Mouse (Mus musculus): ENCODE results near the gene Olfr362. TPM values are rescaled to one million over a fixed set of nuclear protein-coding genes. Genes with fewer than 3 reads are reported as not detected.
"Not testable (repeated sequence)": the region's sequence is repeated elsewhere in the genome, so short reads cannot be mapped to it uniquely, and the experiment has no call there.

The Olfr362 gene
- polyA plus RNA-seq (2014; fragmentation: Nextera tagmentation; extraction: Ambion mirVana): not detected in 2 replicates

- Histone ChIP-seq H3K9me3 (ENCODE audit: control insufficient read depth, low read length) (no peaks in the 10 kb centered on the region), H3K4me2 (replicated peaks; ENCODE audit: low read depth, low read length) (no peak within 1 kb of the TSS), H3K4me1 (replicated peaks; ENCODE audit: control insufficient read depth, insufficient read depth, low read length) (no peaks in the 10 kb centered on the region), H3K36me3 (ENCODE audit: control insufficient read depth, insufficient read depth, low read length) (no peaks in the 10 kb centered on the region), H3K27ac (ENCODE audit: low read depth, low read length) (no peak within 1 kb of the TSS), H3K4me3 (ENCODE audit: low read depth, low read length) (no peak within 1 kb of the TSS), H3K27me3 (ENCODE audit: control insufficient read depth, insufficient read depth, low read length) (no peaks in the 10 kb centered on the region), H3K9ac (ENCODE audit: low read depth, low read length) (no peak within 1 kb of the TSS)
- ATAC-seq (ENCODE audit: low FRiP score) (no peak), DNase-seq (ENCODE audit: low spot score) (no peak)
- WGBS: 84% methylated on average over 1 of the region's 1 CpGs
Measured at GRCm38 (mm10) chr2:37117810-37118209, at the start of gene Olfr362. Olfr362 (minus strand) TSS chr2:37117910.

- DNase-seq (ENCODE audit: low spot score) (no peak), ATAC-seq (ENCODE audit: low FRiP score) (no peak)
- Histone ChIP-seq H3K4me3 (ENCODE audit: low read depth, low read length) (no peak within 1 kb of the TSS), H3K9me3 (ENCODE audit: control insufficient read depth, low read length) (no peaks in the 10 kb centered on the region; the same call in 1 of the 2 replicates), H3K27ac (ENCODE audit: low read depth, low read length) (no peak within 1 kb of the TSS), H3K4me2 (replicated peaks; ENCODE audit: low read depth, low read length) (no peak within 1 kb of the TSS), H3K27me3 (ENCODE audit: control insufficient read depth, insufficient read depth, low read length) (no peaks in the 10 kb centered on the region), H3K36me3 (ENCODE audit: control insufficient read depth, insufficient read depth, low read length) (no peaks in the 10 kb centered on the region), H3K4me1 (replicated peaks; ENCODE audit: control insufficient read depth, insufficient read depth, low read length) (no peaks in the 10 kb centered on the region), H3K9ac (ENCODE audit: low read depth, low read length) (no peak within 1 kb of the TSS)
- WGBS: 87% methylated on average over 3 of the region's 3 CpGs
Measured at GRCm38 (mm10) chr2:37139022-37139421, 21.3 kb upstream of the Olfr362 start, which contains the start of gene Olfr364-ps1. Olfr364-ps1 (plus strand) TSS chr2:37139322.

- not testable (repeated sequence) for DNase-seq (ENCODE audit: low spot score); H3K36me3 ChIP-seq (ENCODE audit: control insufficient read depth, insufficient read depth, low read length); H3K4me3 ChIP-seq (ENCODE audit: low read depth, low read length); H3K27ac ChIP-seq (ENCODE audit: low read depth, low read length); ATAC-seq (ENCODE audit: low FRiP score); H3K4me1 ChIP-seq (replicated peaks; ENCODE audit: control insufficient read depth, insufficient read depth, low read length); H3K9me3 ChIP-seq (ENCODE audit: control insufficient read depth, low read length); H3K4me2 ChIP-seq (replicated peaks; ENCODE audit: low read depth, low read length); H3K9ac ChIP-seq (ENCODE audit: low read depth, low read length); H3K27me3 ChIP-seq (ENCODE audit: control insufficient read depth, insufficient read depth, low read length)
- 50% methylated on average over 1 of the region's 1 CpGs for WGBS
Measured at GRCm38 (mm10) chr2:37089190-37089589, 28.5 kb downstream of the Olfr362 start, which contains the start of gene Olfr361. Olfr361 (minus strand) TSS chr2:37089290.

- H3K9me3 ChIP-seq (ENCODE audit: control insufficient read depth, low read length): no peaks in the 10 kb centered on the region
- no peaks in the 10 kb centered on the region for H3K27me3 ChIP-seq (ENCODE audit: control insufficient read depth, insufficient read depth, low read length)
- no peak for DNase-seq (ENCODE audit: low spot score)
- H3K27ac ChIP-seq (ENCODE audit: low read depth, low read length): no peak within 1 kb of the TSS
- H3K9ac ChIP-seq (ENCODE audit: low read depth, low read length): no peak within 1 kb of the TSS
- no peak for ATAC-seq (ENCODE audit: low FRiP score)
- no peak within 1 kb of the TSS for H3K4me3 ChIP-seq (ENCODE audit: low read depth, low read length)
- H3K4me1 ChIP-seq (replicated peaks; ENCODE audit: control insufficient read depth, insufficient read depth, low read length): no peaks in the 10 kb centered on the region
- H3K36me3 ChIP-seq (ENCODE audit: control insufficient read depth, insufficient read depth, low read length): no peaks in the 10 kb centered on the region
- no peak within 1 kb of the TSS for H3K4me2 ChIP-seq (replicated peaks; ENCODE audit: low read depth, low read length)
Measured at GRCm38 (mm10) chr2:37065446-37065845, 52.3 kb downstream of the Olfr362 start, which contains the start of gene Olfr360. Olfr360 (plus strand) TSS chr2:37065746.

Other genes with a start within 250 kb of the Olfr362 start
- not detected in 2 replicates for gene Olfr352, start 249.4 kb downstream of the Olfr362 start, polyA plus RNA-seq (2014; fragmentation: Nextera tagmentation; extraction: Ambion mirVana)
- gene Olfr353, start 225.0 kb downstream of the Olfr362 start, polyA plus RNA-seq (2014; fragmentation: Nextera tagmentation; extraction: Ambion mirVana): not detected in 2 replicates
- gene Olfr354, start 212.2 kb downstream of the Olfr362 start, polyA plus RNA-seq (2014; fragmentation: Nextera tagmentation; extraction: Ambion mirVana): not detected in 2 replicates
- not detected in 2 replicates for gene Olfr355, start 189.0 kb downstream of the Olfr362 start, polyA plus RNA-seq (2014; fragmentation: Nextera tagmentation; extraction: Ambion mirVana)
- gene Olfr356, start 180.8 kb downstream of the Olfr362 start, polyA plus RNA-seq (2014; fragmentation: Nextera tagmentation; extraction: Ambion mirVana): not detected in 2 replicates
- not detected in 2 replicates for gene Olfr357, start 124.1 kb downstream of the Olfr362 start, polyA plus RNA-seq (2014; fragmentation: Nextera tagmentation; extraction: Ambion mirVana)
- not detected in 2 replicates for gene Olfr358, start 108.6 kb downstream of the Olfr362 start, polyA plus RNA-seq (2014; fragmentation: Nextera tagmentation; extraction: Ambion mirVana)
- gene Olfr360, start 52.2 kb downstream of the Olfr362 start, polyA plus RNA-seq (2014; fragmentation: Nextera tagmentation; extraction: Ambion mirVana): not detected in 2 replicates
- gene Olfr361, start 28.6 kb downstream of the Olfr362 start, polyA plus RNA-seq (2014; fragmentation: Nextera tagmentation; extraction: Ambion mirVana): not detected in 2 replicates
- gene Olfr364-ps1, start 21.4 kb upstream of the Olfr362 start, polyA plus RNA-seq (2014; fragmentation: Nextera tagmentation; extraction: Ambion mirVana): not detected in 2 replicates
- not detected in 2 replicates for gene Olfr365, start 70.3 kb upstream of the Olfr362 start, polyA plus RNA-seq (2014; fragmentation: Nextera tagmentation; extraction: Ambion mirVana)
- not detected in 2 replicates for gene Olfr366, start 93.7 kb upstream of the Olfr362 start, polyA plus RNA-seq (2014; fragmentation: Nextera tagmentation; extraction: Ambion mirVana)
- not detected in 2 replicates for gene Olfr368, start 208.6 kb upstream of the Olfr362 start, polyA plus RNA-seq (2014; fragmentation: Nextera tagmentation; extraction: Ambion mirVana)
- gene Pdcl, start 241.4 kb upstream of the Olfr362 start, polyA plus RNA-seq (2014; fragmentation: Nextera tagmentation; extraction: Ambion mirVana): 76.5 and 83.5 TPM in 2 replicates